Mouse (Mus musculus): ENCODE measurements around the gene Foxe3. TPM values are rescaled to one million over a fixed set of nuclear protein-coding genes. Genes with fewer than 3 reads are reported as not detected.
"Not testable (repeated sequence)": the region's sequence is repeated elsewhere in the genome, so short reads cannot be mapped to it uniquely, and the experiment has no call there.

Foxe3 gene
- not detected in 2 replicates for polyA plus RNA-seq (2016; fragmentation: Nextera tagmentation; extraction: Ambion mirVana)

GRCm38 (mm10) chr4:114925917-114926312 lies at the start of gene Foxe3:
Gene Foxe3 (minus strand): TSS chr4:114926013.
- Histone ChIP-seq H3K4me3 (replicated peaks) (peak within 1 kb of the TSS; percentile 37), H3K4me2 (peak within 1 kb of the TSS; percentile 57), H3K9me3 (no peaks in the 10 kb centered on the region), H3K36me3 (replicated peaks) (no peaks in the 10 kb centered on the region), H3K4me1 (peaks cover 12% of the 10 kb centered on the region), H3K27ac (no peak within 1 kb of the TSS), H3K27me3 (peaks cover 88% of the 10 kb centered on the region), H3K9ac (no peak within 1 kb of the TSS)
- 1% methylated on average over 25 of the region's 25 CpGs for WGBS
- no peak for ATAC-seq (ENCODE audit: low FRiP score)

- no peaks in the 10 kb centered on the region for H3K27me3 ChIP-seq
- H3K4me1 ChIP-seq: no peaks in the 10 kb centered on the region
- H3K36me3 ChIP-seq (replicated peaks): peaks cover 9% of the 10 kb centered on the region
- H3K9me3 ChIP-seq: no peaks in the 10 kb centered on the region
- no peak overlapping the region for H3K9ac ChIP-seq
- no peak overlapping the region for H3K27ac ChIP-seq
- WGBS: 95% methylated on average over 1 of the region's 1 CpGs
- no peak for ATAC-seq (ENCODE audit: low FRiP score)
- H3K4me3 ChIP-seq (replicated peaks): no peak overlapping the region
- H3K4me2 ChIP-seq: no peak overlapping the region
These were observed 47.5 kb upstream of the Foxe3 start for GRCm38 (mm10) chr4:114973229-114973740.

- Histone ChIP-seq H3K36me3 (replicated peaks) (peaks cover 24% of the 10 kb centered on the region), H3K9me3 (no peaks in the 10 kb centered on the region), H3K9ac (no peak overlapping the region), H3K4me3 (replicated peaks) (no peak overlapping the region), H3K4me2 (no peak overlapping the region), H3K4me1 (no peaks in the 10 kb centered on the region), H3K27me3 (no peaks in the 10 kb centered on the region), H3K27ac (no peak overlapping the region)
- 96% methylated on average over 5 of the region's 5 CpGs for WGBS
- no peak for ATAC-seq (ENCODE audit: low FRiP score)
These were observed 44.9 kb upstream of the Foxe3 start for GRCm38 (mm10) chr4:114970736-114971135.

- not testable (repeated sequence) for H3K9ac ChIP-seq; ATAC-seq (ENCODE audit: low FRiP score); H3K4me1 ChIP-seq; H3K27me3 ChIP-seq; H3K27ac ChIP-seq; H3K4me2 ChIP-seq; H3K9me3 ChIP-seq; H3K4me3 ChIP-seq (replicated peaks)
- peaks cover 39% of the 10 kb centered on the region for H3K36me3 ChIP-seq (replicated peaks)
- 98% methylated on average over 2 of the region's 2 CpGs for WGBS
These were observed 35.1 kb upstream of the Foxe3 start for GRCm38 (mm10) chr4:114960881-114961280.

- no peak overlapping the region for H3K4me3 ChIP-seq (replicated peaks)
These were observed 33.7 kb upstream of the Foxe3 start for GRCm38 (mm10) chr4:114959533-114959932.

GRCm38 (mm10) chr4:114958786-114959185 lies 33.0 kb upstream of the Foxe3 start:
- Histone ChIP-seq H3K4me2 (no peak overlapping the region), H3K4me3 (replicated peaks) (no peak overlapping the region), H3K27me3 (no peaks in the 10 kb centered on the region), H3K9ac (no peak overlapping the region), H3K9me3 (no peaks in the 10 kb centered on the region), H3K27ac (no peak overlapping the region), H3K4me1 (no peaks in the 10 kb centered on the region), H3K36me3 (replicated peaks) (peaks cover 21% of the 10 kb centered on the region)
- 96% methylated on average over 4 of the region's 4 CpGs for WGBS
- ATAC-seq (ENCODE audit: low FRiP score): no peak

More at GRCm38 (mm10) chr4:114959533-114959932, 33.7 kb upstream of the Foxe3 start:
- no peaks in the 10 kb centered on the region for H3K9me3 ChIP-seq
- no peak overlapping the region for H3K9ac ChIP-seq
- no peak overlapping the region for H3K27ac ChIP-seq
- WGBS: 94% methylated on average over 2 of the region's 2 CpGs
- no peaks in the 10 kb centered on the region for H3K27me3 ChIP-seq
- no peaks in the 10 kb centered on the region for H3K4me1 ChIP-seq
- no peak for ATAC-seq (ENCODE audit: low FRiP score)
- H3K4me2 ChIP-seq: no peak overlapping the region
- H3K36me3 ChIP-seq (replicated peaks): peaks cover 27% of the 10 kb centered on the region

GRCm38 (mm10) chr4:114958231-114958630 lies 32.4 kb upstream of the Foxe3 start:
- H3K36me3 ChIP-seq (replicated peaks): peaks cover 21% of the 10 kb centered on the region
- H3K4me3 ChIP-seq (replicated peaks): no peak overlapping the region
- no peak overlapping the region for H3K4me2 ChIP-seq
- no peaks in the 10 kb centered on the region for H3K9me3 ChIP-seq
- no peak overlapping the region for H3K9ac ChIP-seq
- no peak for ATAC-seq (ENCODE audit: low FRiP score)
- 88% methylated on average over 2 of the region's 2 CpGs for WGBS
- H3K4me1 ChIP-seq: no peaks in the 10 kb centered on the region
- no peak overlapping the region for H3K27ac ChIP-seq
- H3K27me3 ChIP-seq: no peaks in the 10 kb centered on the region

- Histone ChIP-seq H3K9ac (no peak overlapping the region), H3K36me3 (replicated peaks) (peaks cover 13% of the 10 kb centered on the region), H3K27me3 (no peaks in the 10 kb centered on the region), H3K4me3 (replicated peaks) (no peak overlapping the region), H3K4me2 (no peak overlapping the region), H3K9me3 (no peaks in the 10 kb centered on the region), H3K4me1 (no peaks in the 10 kb centered on the region), H3K27ac (no peak overlapping the region)
- ATAC-seq (ENCODE audit: low FRiP score): no peak
These were observed 31.6 kb upstream of the Foxe3 start for GRCm38 (mm10) chr4:114957403-114957802.

GRCm38 (mm10) chr4:114953172-114953571 lies 27.4 kb upstream of the Foxe3 start:
- Histone ChIP-seq H3K9ac (no peak overlapping the region), H3K4me3 (replicated peaks) (no peak overlapping the region), H3K4me1 (no peaks in the 10 kb centered on the region), H3K9me3 (no peaks in the 10 kb centered on the region), H3K4me2 (no peak overlapping the region), H3K36me3 (replicated peaks) (no peaks in the 10 kb centered on the region), H3K27ac (no peak overlapping the region), H3K27me3 (peaks cover 13% of the 10 kb centered on the region; the same call in 1 of the 2 replicates)
- 79% methylated on average over 3 of the region's 3 CpGs for WGBS
- no peak for ATAC-seq (ENCODE audit: low FRiP score)

GRCm38 (mm10) chr4:114947852-114948481 lies 22.2 kb upstream of the Foxe3 start:
- Histone ChIP-seq H3K9me3 (no peaks in the 10 kb centered on the region), H3K36me3 (replicated peaks) (no peaks in the 10 kb centered on the region), H3K4me1 (no peaks in the 10 kb centered on the region), H3K9ac (no peak overlapping the region), H3K4me2 (no peak overlapping the region), H3K27ac (no peak overlapping the region), H3K27me3 (peaks cover 43% of the 10 kb centered on the region), H3K4me3 (replicated peaks) (no peak overlapping the region)
- ATAC-seq (ENCODE audit: low FRiP score): no peak; the same call in 1 of the 2 replicates
- WGBS: 64% methylated on average over 7 of the region's 7 CpGs

- Histone ChIP-seq H3K9ac (no peak overlapping the region), H3K9me3 (no peaks in the 10 kb centered on the region), H3K4me3 (replicated peaks) (no peak overlapping the region), H3K36me3 (replicated peaks) (no peaks in the 10 kb centered on the region), H3K4me2 (no peak overlapping the region), H3K27ac (no peak overlapping the region), H3K27me3 (peaks cover 43% of the 10 kb centered on the region), H3K4me1 (peaks cover 1% of the 10 kb centered on the region; the same call in 1 of the 2 replicates)
- 30% methylated on average over 6 of the region's 6 CpGs for WGBS
- peak; percentile 75 for ATAC-seq (ENCODE audit: low FRiP score)
These were observed 21.6 kb upstream of the Foxe3 start for GRCm38 (mm10) chr4:114947395-114947794.

- Histone ChIP-seq H3K9me3 (no peaks in the 10 kb centered on the region), H3K4me2 (no peak overlapping the region), H3K27ac (no peak overlapping the region), H3K4me1 (peaks cover 5% of the 10 kb centered on the region; the same call in 1 of the 2 replicates), H3K4me3 (replicated peaks) (no peak overlapping the region), H3K27me3 (peaks cover 43% of the 10 kb centered on the region), H3K36me3 (replicated peaks) (no peaks in the 10 kb centered on the region), H3K9ac (no peak overlapping the region)
- no peak for ATAC-seq (ENCODE audit: low FRiP score)
- 86% methylated on average over 4 of the region's 4 CpGs for WGBS
These were observed 20.6 kb upstream of the Foxe3 start for GRCm38 (mm10) chr4:114946416-114946815.

- ATAC-seq (ENCODE audit: low FRiP score): no peak
- H3K36me3 ChIP-seq (replicated peaks): no peaks in the 10 kb centered on the region
- H3K4me1 ChIP-seq: peaks cover 5% of the 10 kb centered on the region; the same call in 1 of the 2 replicates
- H3K27ac ChIP-seq: no peak overlapping the region
- WGBS: 18% methylated on average over 5 of the region's 5 CpGs
- no peak overlapping the region for H3K4me3 ChIP-seq (replicated peaks)
- H3K27me3 ChIP-seq: peaks cover 43% of the 10 kb centered on the region
- no peaks in the 10 kb centered on the region for H3K9me3 ChIP-seq
- H3K9ac ChIP-seq: no peak overlapping the region
- no peak overlapping the region for H3K4me2 ChIP-seq
These were observed 19.2 kb upstream of the Foxe3 start for GRCm38 (mm10) chr4:114945021-114945420.

Data from forebrain, embryonic 12.5 days (tissue).